Mouse (Mus musculus): ENCODE measurements around the gene Sox5. TPM values are rescaled to one million over a fixed set of nuclear protein-coding genes. Genes with fewer than 3 reads are reported as not detected.
A peak's percentile ranks its signal among the peaks of the same experiment; 100 is the strongest.

Sox5 gene
- polyA plus RNA-seq, 1 experiment from 2014 or later, result 27.0 TPM

DNA sequence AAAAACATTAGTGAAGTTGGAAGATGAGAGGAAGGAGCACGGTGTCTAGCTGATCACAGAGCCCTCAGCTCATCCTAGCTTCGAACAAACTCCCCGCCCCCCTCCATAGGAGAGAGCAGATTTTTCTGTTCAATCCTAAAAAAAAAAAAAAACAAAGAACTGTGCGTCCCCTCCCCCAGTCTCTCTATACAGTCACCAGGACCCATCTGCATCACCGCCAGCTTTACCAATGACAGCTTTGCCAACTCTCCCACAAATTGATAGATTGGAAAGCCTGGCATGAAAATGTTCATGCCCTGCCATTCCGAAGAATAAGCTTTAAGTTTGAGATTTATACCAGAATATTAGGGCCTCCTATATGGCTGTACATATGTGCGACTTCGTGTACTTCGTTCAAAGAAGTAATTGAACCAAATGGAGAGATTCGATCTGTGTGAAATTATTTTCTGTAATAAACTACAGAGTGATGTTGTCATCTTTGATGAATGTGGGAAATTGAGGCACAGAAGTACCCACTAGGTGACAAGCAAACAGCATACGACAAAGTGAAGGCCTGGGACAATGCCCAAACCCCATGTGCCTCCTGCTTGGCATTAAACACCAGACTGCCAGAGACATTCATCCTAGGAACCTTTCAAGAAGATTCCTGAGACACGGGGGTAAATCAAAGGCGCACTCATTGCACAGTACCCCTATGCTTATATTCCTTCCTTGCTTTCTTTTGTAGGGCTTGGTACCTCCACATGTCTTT lies 459.3 kb downstream of the Sox5 start:
- WGBS, result 88% methylated on average over 13 of the region's 13 CpGs
- Histone ChIP-seq H3K27me3 (ENCODE audit: control insufficient read depth, insufficient read depth, low read length) (no peaks in the 10 kb centered on the region), H3K4me3 (replicated peaks; ENCODE audit: low read length) (no peak overlapping the region), H3K4me1 (replicated peaks; ENCODE audit: control insufficient read depth, insufficient read depth, low read length) (no peaks in the 10 kb centered on the region), H3K36me3 (replicated peaks; ENCODE audit: control insufficient read depth, insufficient read depth) (no peaks in the 10 kb centered on the region), H3K27ac (no peak overlapping the region), H3K9me3 (ENCODE audit: control insufficient read depth, low read length) (no peaks in the 10 kb centered on the region), H3K9ac (no peak overlapping the region), H3K4me2 (replicated peaks) (no peak overlapping the region)
- DNase-seq (ENCODE audit: low spot score), result no peak
- no peak for ATAC-seq (ENCODE audit: low FRiP score)

- Histone ChIP-seq H3K27me3 (ENCODE audit: control insufficient read depth, insufficient read depth, low read length) (no peaks in the 10 kb centered on the region), H3K4me2 (replicated peaks) (no peak overlapping the region), H3K4me1 (replicated peaks; ENCODE audit: control insufficient read depth, insufficient read depth, low read length) (no peaks in the 10 kb centered on the region), H3K36me3 (replicated peaks; ENCODE audit: control insufficient read depth, insufficient read depth) (no peaks in the 10 kb centered on the region), H3K27ac (no peak overlapping the region), H3K9me3 (ENCODE audit: control insufficient read depth, low read length) (no peaks in the 10 kb centered on the region), H3K4me3 (replicated peaks; ENCODE audit: low read length) (no peak overlapping the region), H3K9ac (no peak overlapping the region)
- ATAC-seq (ENCODE audit: low FRiP score), result no peak
- no peak for DNase-seq (ENCODE audit: low spot score)
Observed at GRCm38 (mm10) chr6:144320327-144320726, 461.4 kb downstream of the Sox5 start.

GRCm38 (mm10) chr6:144319717-144320116 lies 462.1 kb downstream of the Sox5 start:
- 68% methylated on average over 6 of the region's 6 CpGs for WGBS
- no peak for DNase-seq (ENCODE audit: low spot score)

DNA sequence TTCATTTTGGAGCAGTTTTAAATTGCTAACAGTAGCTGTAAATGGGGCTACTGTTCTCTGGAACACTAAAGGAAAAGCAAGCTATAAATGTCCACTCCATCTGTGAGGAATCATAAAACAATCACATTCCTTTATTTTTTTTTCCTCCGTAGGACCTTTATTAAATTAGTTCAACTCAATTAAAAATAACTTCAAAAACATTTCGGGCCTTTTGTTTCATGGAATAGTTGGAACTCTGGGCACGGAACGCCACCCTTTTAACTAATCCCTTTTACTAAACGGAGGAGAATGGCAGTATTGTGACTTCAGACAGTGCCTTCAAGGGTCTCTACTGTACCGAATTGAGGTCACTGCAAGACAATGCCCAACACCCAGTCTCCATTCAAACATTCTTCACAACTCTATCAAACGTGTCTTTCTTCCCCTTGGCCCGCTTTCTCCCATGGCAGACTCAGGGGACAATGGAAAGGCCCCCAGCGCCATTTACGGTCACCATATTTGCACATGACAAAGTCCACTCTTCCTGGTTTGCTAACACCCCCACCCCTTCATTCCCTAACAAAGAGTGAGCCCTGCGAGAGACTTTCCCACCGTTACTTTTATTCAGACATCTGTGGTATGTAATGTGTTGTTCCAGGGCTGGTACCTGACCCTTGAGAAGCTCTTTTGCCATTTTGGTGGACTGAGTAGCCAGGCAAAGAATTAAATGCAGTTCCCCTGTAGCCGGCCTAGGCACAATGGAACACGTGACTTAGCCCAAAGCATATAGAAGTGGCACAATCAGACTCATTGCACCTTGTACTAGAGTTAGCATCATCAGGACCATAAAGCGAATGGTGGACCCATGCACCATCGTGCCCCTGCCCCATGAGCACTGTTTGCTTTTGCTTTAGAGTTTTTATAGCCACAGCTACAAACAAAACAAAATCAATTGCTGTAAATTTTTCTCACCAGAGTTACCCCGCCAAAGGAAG lies 468.7 kb downstream of the Sox5 start:
- DNase-seq (ENCODE audit: low spot score) (no peak), ATAC-seq (ENCODE audit: low FRiP score) (peak; percentile 71; the same call in 1 of the 2 replicates)
- Histone ChIP-seq H3K27ac (no peak overlapping the region), H3K4me3 (replicated peaks; ENCODE audit: low read length) (no peak overlapping the region), H3K9ac (no peak overlapping the region), H3K27me3 (ENCODE audit: control insufficient read depth, insufficient read depth, low read length) (no peaks in the 10 kb centered on the region), H3K4me2 (replicated peaks) (no peak overlapping the region), H3K4me1 (replicated peaks; ENCODE audit: control insufficient read depth, insufficient read depth, low read length) (0 out of 2 replicates have a peak, but pooled peaks cover 6% of the 10 kb centered on the region), H3K36me3 (replicated peaks; ENCODE audit: control insufficient read depth, insufficient read depth) (no peaks in the 10 kb centered on the region), H3K9me3 (ENCODE audit: control insufficient read depth, low read length) (no peaks in the 10 kb centered on the region)
- 29% methylated on average over 17 of the region's 17 CpGs for WGBS

More at GRCm38 (mm10) chr6:144319717-144320116, 462.1 kb downstream of the Sox5 start:
- no peak for ATAC-seq (ENCODE audit: low FRiP score)
- Histone ChIP-seq H3K4me3 (replicated peaks; ENCODE audit: low read length) (no peak overlapping the region), H3K9me3 (ENCODE audit: control insufficient read depth, low read length) (no peaks in the 10 kb centered on the region), H3K27me3 (ENCODE audit: control insufficient read depth, insufficient read depth, low read length) (no peaks in the 10 kb centered on the region), H3K27ac (no peak overlapping the region), H3K36me3 (replicated peaks; ENCODE audit: control insufficient read depth, insufficient read depth) (no peaks in the 10 kb centered on the region), H3K9ac (no peak overlapping the region), H3K4me1 (replicated peaks; ENCODE audit: control insufficient read depth, insufficient read depth, low read length) (no peaks in the 10 kb centered on the region), H3K4me2 (replicated peaks) (no peak overlapping the region)

- no peaks in the 10 kb centered on the region for H3K36me3 ChIP-seq (replicated peaks; ENCODE audit: control insufficient read depth, insufficient read depth)
- no peak overlapping the region for H3K4me3 ChIP-seq (replicated peaks; ENCODE audit: low read length)
- no peaks in the 10 kb centered on the region for H3K9me3 ChIP-seq (ENCODE audit: control insufficient read depth, low read length)
- DNase-seq (ENCODE audit: low spot score), result no peak
- 40% methylated on average over 7 of the region's 7 CpGs for WGBS
- H3K4me1 ChIP-seq (replicated peaks; ENCODE audit: control insufficient read depth, insufficient read depth, low read length), result 0 out of 2 replicates have a peak, but pooled peaks cover 6% of the 10 kb centered on the region
- H3K27ac ChIP-seq, result peak overlapping the region; percentile 51; the same call in 1 of the 2 replicates
- no peak overlapping the region; the same call in 1 of the 2 replicates for H3K9ac ChIP-seq
- ATAC-seq (ENCODE audit: low FRiP score), result no peak
- H3K4me2 ChIP-seq (replicated peaks), result no peak overlapping the region
- no peaks in the 10 kb centered on the region for H3K27me3 ChIP-seq (ENCODE audit: control insufficient read depth, insufficient read depth, low read length)
Observed at GRCm38 (mm10) chr6:144312282-144312780, 469.4 kb downstream of the Sox5 start.

GRCm38 (mm10) chr6:144311754-144312153 lies 470.0 kb downstream of the Sox5 start:
- Histone ChIP-seq H3K9me3 (ENCODE audit: control insufficient read depth, low read length) (no peaks in the 10 kb centered on the region), H3K4me2 (replicated peaks) (no peak overlapping the region)
- ATAC-seq (ENCODE audit: low FRiP score), result no peak

DNA sequence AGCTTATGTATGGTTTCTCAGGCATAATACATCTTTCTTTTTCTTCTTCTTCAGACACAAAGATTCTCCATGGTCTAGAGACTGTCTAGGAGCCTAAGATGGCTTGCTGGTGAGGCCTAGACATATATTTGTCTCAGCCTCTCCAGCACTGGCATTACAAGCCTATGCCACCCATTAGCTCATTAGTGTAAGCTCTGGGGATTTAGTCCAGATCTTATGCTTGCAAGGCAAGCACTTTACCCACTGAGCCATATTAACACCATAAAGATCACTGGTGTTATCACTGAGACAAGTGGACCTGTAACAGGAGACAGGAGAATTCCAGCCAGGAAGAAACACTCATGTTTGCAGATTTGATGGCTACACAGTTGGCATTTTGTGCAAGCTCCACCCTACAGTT lies 472.6 kb downstream of the Sox5 start:
- Histone ChIP-seq H3K36me3 (replicated peaks; ENCODE audit: control insufficient read depth, insufficient read depth) (no peaks in the 10 kb centered on the region), H3K27ac (no peak overlapping the region), H3K4me2 (replicated peaks) (no peak overlapping the region), H3K9ac (no peak overlapping the region), H3K4me3 (replicated peaks; ENCODE audit: low read length) (no peak overlapping the region), H3K9me3 (ENCODE audit: control insufficient read depth, low read length) (no peaks in the 10 kb centered on the region), H3K27me3 (ENCODE audit: control insufficient read depth, insufficient read depth, low read length) (no peaks in the 10 kb centered on the region), H3K4me1 (replicated peaks; ENCODE audit: control insufficient read depth, insufficient read depth, low read length) (0 out of 2 replicates have a peak, but pooled peaks cover 6% of the 10 kb centered on the region)
- no peak for ATAC-seq (ENCODE audit: low FRiP score)
- no peak for DNase-seq (ENCODE audit: low spot score)

More at GRCm38 (mm10) chr6:144311754-144312153, 470.0 kb downstream of the Sox5 start:
- H3K36me3 ChIP-seq (replicated peaks; ENCODE audit: control insufficient read depth, insufficient read depth), result no peaks in the 10 kb centered on the region
- 56% methylated on average over 4 of the region's 4 CpGs for WGBS
- 0 out of 2 replicates have a peak, but pooled peaks cover 6% of the 10 kb centered on the region for H3K4me1 ChIP-seq (replicated peaks; ENCODE audit: control insufficient read depth, insufficient read depth, low read length)
- no peak overlapping the region for H3K9ac ChIP-seq
- H3K27me3 ChIP-seq (ENCODE audit: control insufficient read depth, insufficient read depth, low read length), result no peaks in the 10 kb centered on the region
- DNase-seq (ENCODE audit: low spot score), result no peak
- 0 out of 2 replicates have a peak overlapping the region, but pooled peaks have one; percentile 51 for H3K27ac ChIP-seq
- no peak overlapping the region for H3K4me3 ChIP-seq (replicated peaks; ENCODE audit: low read length)

- ATAC-seq (ENCODE audit: low FRiP score), result no peak
- Histone ChIP-seq H3K9ac (no peak overlapping the region), H3K36me3 (replicated peaks; ENCODE audit: control insufficient read depth, insufficient read depth) (no peaks in the 10 kb centered on the region), H3K27ac (no peak overlapping the region), H3K4me2 (replicated peaks) (no peak overlapping the region), H3K9me3 (ENCODE audit: control insufficient read depth, low read length) (no peaks in the 10 kb centered on the region), H3K4me3 (replicated peaks; ENCODE audit: low read length) (no peak overlapping the region), H3K27me3 (ENCODE audit: control insufficient read depth, insufficient read depth, low read length) (no peaks in the 10 kb centered on the region), H3K4me1 (replicated peaks; ENCODE audit: control insufficient read depth, insufficient read depth, low read length) (0 out of 2 replicates have a peak, but pooled peaks cover 6% of the 10 kb centered on the region)
- 95% methylated on average over 12 of the region's 12 CpGs for WGBS
- no peak for DNase-seq (ENCODE audit: low spot score)
Observed at GRCm38 (mm10) chr6:144307551-144308149, 474.1 kb downstream of the Sox5 start.
